Mouse (Mus musculus) stomach, postnatal 0 days (tissue): ENCODE measurements around the gene Wdr5. TPM values are rescaled to one million over a fixed set of nuclear protein-coding genes. Genes with fewer than 3 reads are reported as not detected.

Experiments
- ATAC-seq: fragments of 200-750 bp; cut with Nextera tagmentation; 2 replicates; pipeline ENCODE4 v1.8.0; 2017; ENCODE audit not compliant: low FRiP score, low TSS enrichment
- DNase-seq: peaks from one replicate; pipeline ENCODE4 v3.0.0-alpha.2; 2016; ENCODE audit warnings: low spot score
- H3K27ac ChIP-seq: fragments of 300-500 bp; sonication (generic); replicated peaks from 2 replicates; pipeline ENCODE4 v1.5.1; 2014; ENCODE audit warnings: mild to moderate bottlenecking, control low read depth
- H3K27me3 ChIP-seq: fragments of 300-500 bp; sonication (generic); 2 replicates; pipeline ENCODE4 v1.6.1; 2014; ENCODE audit warnings: low read length; ENCODE audit not compliant: control insufficient read depth, insufficient read depth
- H3K36me3 ChIP-seq: fragments of 300-500 bp; sonication (generic); 2 replicates; pipeline ENCODE4 v1.6.1; 2014; ENCODE audit warnings: low read length, mixed read lengths; ENCODE audit not compliant: control insufficient read depth, insufficient read depth
- H3K4me1 ChIP-seq: fragments of 300-500 bp; sonication (generic); replicated peaks from 2 replicates; pipeline ENCODE4 v1.6.1; 2014; ENCODE audit warnings: antibody characterized with exemption; ENCODE audit not compliant: control insufficient read depth, insufficient read depth
- H3K4me2 ChIP-seq: fragments of 300-500 bp; sonication (generic); replicated peaks from 2 replicates; pipeline ENCODE4 v1.6.1; 2014; ENCODE audit warnings: low read depth, mild to moderate bottlenecking, control low read depth, moderate library complexity
- H3K4me3 ChIP-seq: fragments of 300-500 bp; sonication (generic); 2 replicates; pipeline ENCODE4 v1.5.1; 2014; ENCODE audit warnings: low read depth, low read length, control low read depth
- H3K9ac ChIP-seq: fragments of 300-500 bp; sonication (generic); 2 replicates; pipeline ENCODE4 v1.6.1; 2014; ENCODE audit warnings: mild to moderate bottlenecking, low read length, control low read depth, mixed read lengths
- H3K9me3 ChIP-seq: fragments of 300-500 bp; sonication (generic); 2 replicates; pipeline ENCODE4 v1.6.1; 2016; ENCODE audit warnings: low read length; ENCODE audit not compliant: control insufficient read depth
- CTCF ChIP-seq: IDR thresholded peaks from 2 replicates; pipeline ENCODE4 v1.5.1; 2016; ENCODE audit warnings: antibody characterized with exemption, low read depth, mild to moderate bottlenecking, moderate library complexity
- EP300 ChIP-seq: optimal IDR thresholded peaks from 2 replicates; pipeline ENCODE3; 2016; ENCODE audit warnings: antibody characterized with exemption
- WGBS: fragments of 180-500 bp; shearing (Covaris S2); extraction: QIAGEN DNeasy Blood & Tissue Kit; methylation state at CpG from one replicate; pipeline ENCODE4 v1.1.7; 2014; 5-methylcytosine and 5-hydroxymethylcytosine counted together
- polyA plus RNA-seq: library from polyadenylated mRNA; unstranded; fragments of >200 nt; fragmentation: Nextera tagmentation; extraction: Ambion mirVana; gene quantifications from 2 replicates; pipeline ENCODE4 v1.2.1, GENCODE M21; 2015

The Wdr5 gene
- polyA plus RNA-seq, 1 experiment from 2014 or later, result 19.3 TPM

- no peaks in the 10 kb centered on the region for H3K36me3 ChIP-seq
- H3K4me2 ChIP-seq, result no peak overlapping the region
- no peaks in the 10 kb centered on the region for H3K27me3 ChIP-seq
- no peak overlapping the region for H3K27ac ChIP-seq
- WGBS, result 91% methylated on average over 3 of the region's 3 CpGs
- TF ChIP-seq EP300 (no peak), CTCF (no peak)
- no peak overlapping the region for H3K4me3 ChIP-seq
- H3K4me1 ChIP-seq, result no peaks in the 10 kb centered on the region
- no peaks in the 10 kb centered on the region for H3K9me3 ChIP-seq
- ATAC-seq (no peak), DNase-seq (no peak)
- H3K9ac ChIP-seq, result no peak overlapping the region
Measured at GRCm38 (mm10) chr2:27561829-27562228, 46.9 kb downstream of the Wdr5 start.

- H3K27ac ChIP-seq, result no peak overlapping the region
- H3K4me3 ChIP-seq, result no peak overlapping the region
- ATAC-seq, result no peak
- no peaks in the 10 kb centered on the region for H3K27me3 ChIP-seq
- H3K9ac ChIP-seq, result no peak overlapping the region
- 80% methylated on average over 9 of the region's 9 CpGs for WGBS
- no peak overlapping the region for H3K4me2 ChIP-seq
- H3K36me3 ChIP-seq, result no peaks in the 10 kb centered on the region
- no peak for DNase-seq
- H3K9me3 ChIP-seq, result no peaks in the 10 kb centered on the region
- H3K4me1 ChIP-seq, result no peaks in the 10 kb centered on the region
- TF ChIP-seq EP300 (no peak), CTCF (peak; percentile 38)
Measured at GRCm38 (mm10) chr2:27563641-27564148, 48.7 kb downstream of the Wdr5 start.

GRCm38 (mm10) chr2:27564694-27565093, 49.7 kb downstream of the Wdr5 start:
- no peak overlapping the region for H3K9ac ChIP-seq
- ATAC-seq, result no peak
- H3K27me3 ChIP-seq, result no peaks in the 10 kb centered on the region
- no peak for TF ChIP-seq CTCF
- TF ChIP-seq EP300, result no peak
- H3K27ac ChIP-seq, result no peak overlapping the region
- H3K4me3 ChIP-seq, result no peak overlapping the region
- no peak for DNase-seq
- H3K4me2 ChIP-seq, result no peak overlapping the region
- no peaks in the 10 kb centered on the region for H3K9me3 ChIP-seq
- WGBS, result 85% methylated on average over 4 of the region's 4 CpGs
- no peaks in the 10 kb centered on the region for H3K36me3 ChIP-seq
- no peaks in the 10 kb centered on the region for H3K4me1 ChIP-seq

- 68% methylated on average over 12 of the region's 12 CpGs for WGBS
Measured at GRCm38 (mm10) chr2:27565316-27566103, 50.6 kb downstream of the Wdr5 start.

GRCm38 (mm10) chr2:27570856-27571255, 55.9 kb downstream of the Wdr5 start:
- WGBS, result 57% methylated on average over 5 of the region's 5 CpGs
- no peak overlapping the region for H3K27ac ChIP-seq
- no peak overlapping the region for H3K4me3 ChIP-seq
- H3K4me1 ChIP-seq, result peaks cover 6% of the 10 kb centered on the region; the same call in 1 of the 2 replicates
- no peaks in the 10 kb centered on the region for H3K36me3 ChIP-seq
- no peaks in the 10 kb centered on the region for H3K9me3 ChIP-seq
- no peak for ATAC-seq
- H3K27me3 ChIP-seq, result no peaks in the 10 kb centered on the region
- no peak for DNase-seq
- H3K4me2 ChIP-seq, result no peak overlapping the region
- TF ChIP-seq CTCF (no peak), EP300 (no peak)
- no peak overlapping the region for H3K9ac ChIP-seq

More at GRCm38 (mm10) chr2:27565316-27566103, 50.6 kb downstream of the Wdr5 start:
- Histone ChIP-seq H3K27me3 (no peaks in the 10 kb centered on the region), H3K4me3 (no peak overlapping the region), H3K36me3 (no peaks in the 10 kb centered on the region), H3K4me2 (no peak overlapping the region), H3K4me1 (no peaks in the 10 kb centered on the region), H3K9ac (no peak overlapping the region), H3K27ac (no peak overlapping the region), H3K9me3 (no peaks in the 10 kb centered on the region)
- DNase-seq (no peak), ATAC-seq (no peak)
- TF ChIP-seq EP300 (no peak), CTCF (no peak)

- Histone ChIP-seq H3K4me1 (peaks cover 6% of the 10 kb centered on the region; the same call in 1 of the 2 replicates), H3K4me3 (no peak overlapping the region), H3K4me2 (no peak overlapping the region), H3K27me3 (no peaks in the 10 kb centered on the region), H3K9me3 (no peaks in the 10 kb centered on the region), H3K36me3 (no peaks in the 10 kb centered on the region), H3K9ac (no peak overlapping the region), H3K27ac (no peak overlapping the region; the same call in 1 of the 2 replicates)
- WGBS, result 40% methylated on average over 8 of the region's 8 CpGs
- DNase-seq, result no peak
- 0 out of 2 replicates have a peak, but pooled peaks have one; percentile 18 for ATAC-seq
- TF ChIP-seq CTCF (no peak), EP300 (no peak)
Measured at GRCm38 (mm10) chr2:27572261-27572793, 57.4 kb downstream of the Wdr5 start.
